Mouse (Mus musculus): Measurements from ENCODE around the gene Tmem233. TPM values are rescaled to one million over a fixed set of nuclear protein-coding genes. Genes with fewer than 3 reads are reported as not detected.

Gene Tmem233
- polyA plus RNA-seq (2012; rRNA removed), result not detected in 2 replicates

- no peak for DNase-seq (ENCODE audit: low read depth)
These were observed at the start of gene Tmem233 for GRCm38 (mm10) chr5:116083081-116083480. Gene Tmem233, minus strand, starts transcription at chr5:116083244.

DNA sequence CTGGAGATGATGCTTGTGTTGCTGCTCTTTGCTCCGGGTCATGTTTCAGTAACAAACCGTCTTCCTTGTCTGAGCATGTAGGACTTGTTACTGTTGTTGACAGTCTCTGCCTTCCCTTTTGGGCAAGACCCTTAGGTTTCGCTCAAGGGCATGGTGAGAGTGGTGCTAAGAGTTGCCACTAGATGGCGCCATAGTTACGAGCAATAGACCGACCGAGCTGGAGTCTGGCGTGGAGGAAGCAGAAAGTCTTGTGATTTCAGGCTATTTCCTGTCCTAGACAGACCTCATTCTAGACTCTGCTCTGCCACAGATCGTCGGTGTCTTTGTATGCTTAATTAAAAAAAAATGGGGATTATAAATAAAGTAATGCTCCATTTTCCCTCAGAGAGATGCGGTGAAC lies 40.3 kb upstream of the Tmem233 start:
- no peak for DNase-seq (ENCODE audit: low read depth)

- DNase-seq (ENCODE audit: low read depth), result no peak
These were observed 33.5 kb upstream of the Tmem233 start for GRCm38 (mm10) chr5:116116567-116116966.

DNA sequence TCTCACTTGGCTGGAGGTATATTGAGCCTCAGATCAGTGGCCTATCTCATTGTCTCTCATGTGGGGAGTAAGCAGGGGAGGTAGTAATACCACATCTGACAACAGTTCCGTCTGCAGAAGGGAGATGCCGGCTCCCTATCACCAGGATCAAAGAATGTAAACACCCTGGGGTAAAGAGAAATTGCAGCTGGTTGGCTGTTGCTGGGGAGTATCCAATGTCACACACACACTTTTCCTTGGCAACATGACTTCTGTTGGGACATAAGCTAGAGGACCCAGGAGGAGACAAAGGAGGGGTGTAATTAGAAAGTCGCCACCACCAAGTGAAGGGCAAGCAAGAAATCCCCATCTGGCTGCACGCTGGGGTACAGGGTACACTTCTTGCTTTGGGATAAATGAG lies 33.1 kb upstream of the Tmem233 start:
- DNase-seq (ENCODE audit: low read depth), result no peak

DNA sequence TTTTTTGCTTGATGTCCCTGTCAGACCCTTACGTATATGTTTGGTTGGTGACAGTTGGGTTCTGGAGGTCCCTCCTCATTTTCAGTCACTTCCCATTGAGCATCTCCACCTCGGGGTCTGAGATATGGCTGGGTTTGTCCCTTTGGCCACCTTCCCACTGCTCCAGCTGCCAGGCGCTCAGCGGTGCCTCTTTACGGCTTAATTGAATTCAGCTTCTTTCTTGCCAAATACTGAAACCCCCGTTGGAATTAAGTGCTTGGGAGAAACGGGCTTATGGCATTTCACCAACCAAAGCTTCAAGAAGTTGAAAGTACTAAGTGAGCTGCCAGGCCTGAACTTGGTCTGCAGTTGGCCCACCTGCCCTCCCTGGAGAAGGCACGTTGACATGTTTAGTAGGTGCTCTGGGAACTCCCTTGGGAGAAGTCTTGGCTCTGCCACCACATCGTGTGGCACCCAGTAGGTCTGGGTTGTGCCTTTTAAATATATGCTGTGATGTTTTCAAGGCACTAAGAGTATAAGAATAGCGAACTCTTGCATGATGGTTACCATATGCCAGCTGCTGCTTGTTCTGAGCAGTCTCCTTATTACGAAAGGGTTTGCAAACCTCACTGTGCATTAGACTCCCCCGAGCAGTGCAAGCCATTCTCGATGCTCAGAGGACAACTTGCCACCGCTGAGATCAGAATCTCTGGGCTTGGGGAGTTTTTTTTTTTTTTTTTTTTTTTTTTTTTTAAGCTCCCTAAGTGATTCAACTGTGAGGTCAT lies 32.2 kb upstream of the Tmem233 start:
- DNase-seq (ENCODE audit: low read depth), result no peak

DNA sequence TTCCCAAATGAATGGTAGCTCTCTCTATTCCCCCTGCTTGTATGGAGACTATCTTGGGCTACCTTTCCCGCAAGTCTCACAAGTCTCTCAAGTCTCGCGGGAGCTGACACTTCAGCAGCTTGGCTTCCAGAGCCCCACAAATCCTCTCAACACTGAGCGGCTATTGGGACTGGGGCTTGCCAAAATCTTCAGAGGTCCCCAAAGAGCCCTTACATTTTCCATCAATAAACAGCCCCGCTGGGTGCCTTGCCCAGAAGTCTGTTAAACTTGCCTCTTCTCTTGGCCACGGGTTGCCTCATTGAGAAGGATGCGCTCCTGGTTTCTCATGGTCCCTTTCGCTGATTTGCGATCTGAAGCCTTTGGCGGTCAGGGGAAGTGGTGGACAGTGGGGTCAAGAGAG lies 25.6 kb upstream of the Tmem233 start:
- no peak for DNase-seq (ENCODE audit: low read depth)

GRCm38 (mm10) chr5:116084231-116084630 lies 1.2 kb upstream of the Tmem233 start:
- no peak for DNase-seq (ENCODE audit: low read depth)

DNA sequence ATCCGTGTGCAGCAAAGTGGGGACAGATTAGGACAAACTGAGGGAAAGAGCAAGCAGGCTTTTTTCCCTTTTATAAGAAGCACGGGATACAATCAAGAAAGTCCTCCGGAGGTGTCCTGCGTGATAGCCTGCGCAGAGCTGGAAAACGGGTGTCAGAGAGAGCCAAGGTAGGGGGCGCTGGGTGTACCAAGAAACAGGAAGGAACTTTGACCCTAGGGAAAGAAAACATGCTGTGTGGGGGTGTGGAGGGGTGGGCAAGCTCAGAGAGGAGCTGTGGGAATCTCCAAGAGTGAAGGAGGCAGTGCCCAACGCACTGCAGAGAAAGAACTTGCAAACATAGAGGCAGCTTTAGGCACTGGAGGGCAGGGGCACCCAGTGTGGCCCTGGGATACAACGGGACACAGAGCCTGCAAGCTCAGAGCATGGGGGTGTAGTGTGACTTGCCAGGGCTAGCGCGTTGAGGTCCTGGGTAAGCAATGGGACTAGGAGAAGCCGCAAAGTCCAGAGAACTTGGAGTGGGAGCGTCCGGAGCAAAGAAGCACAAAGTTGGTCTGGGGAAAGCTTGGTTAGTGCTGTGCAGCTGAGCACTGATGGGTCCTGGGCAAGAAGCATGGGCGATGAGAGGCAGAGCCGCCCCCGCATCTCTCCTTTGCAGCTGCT lies 673 bp downstream of the Tmem233 start:
- DNase-seq (ENCODE audit: low read depth), result no peak

DNA sequence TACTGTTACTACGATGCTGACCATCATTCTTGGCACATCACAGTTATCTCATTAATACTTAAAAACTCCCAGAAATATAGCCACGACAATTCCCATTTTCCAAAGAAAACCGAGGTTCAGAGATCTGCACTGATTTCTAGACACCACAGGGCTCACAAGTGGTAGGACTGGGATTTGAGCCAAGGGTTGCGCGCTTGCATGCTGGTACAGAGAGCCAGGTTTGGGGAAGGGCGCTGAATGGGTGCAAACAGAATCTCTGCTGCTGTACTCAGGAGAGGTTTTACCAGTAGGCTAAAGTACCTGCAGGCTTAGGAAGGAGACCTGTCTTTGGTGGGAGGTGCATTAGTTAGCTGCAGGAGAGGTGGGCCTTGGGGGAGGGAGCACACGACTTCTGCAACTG lies 1.4 kb downstream of the Tmem233 start:
- no peak for DNase-seq (ENCODE audit: low read depth)

DNA sequence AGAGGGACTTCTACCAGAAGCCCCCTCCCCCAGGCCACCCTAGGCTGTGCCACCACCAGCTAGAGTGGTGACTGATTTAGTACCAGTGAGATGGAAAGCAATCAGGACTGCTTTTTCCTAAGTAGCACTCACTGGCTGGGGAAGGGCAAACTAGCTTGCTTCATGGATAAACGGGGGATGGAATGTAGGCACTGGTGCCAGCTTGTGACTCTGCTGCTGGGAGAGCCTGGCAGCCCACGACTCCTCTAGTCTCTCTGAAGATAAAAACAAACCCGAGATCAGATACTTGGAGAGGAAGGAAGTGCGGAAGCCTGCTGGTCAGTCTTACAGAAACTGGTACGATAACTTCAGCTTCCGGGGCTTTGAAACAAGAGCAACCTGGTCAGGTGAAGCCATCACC lies 2.3 kb downstream of the Tmem233 start:
- no peak for DNase-seq (ENCODE audit: low read depth)

DNA sequence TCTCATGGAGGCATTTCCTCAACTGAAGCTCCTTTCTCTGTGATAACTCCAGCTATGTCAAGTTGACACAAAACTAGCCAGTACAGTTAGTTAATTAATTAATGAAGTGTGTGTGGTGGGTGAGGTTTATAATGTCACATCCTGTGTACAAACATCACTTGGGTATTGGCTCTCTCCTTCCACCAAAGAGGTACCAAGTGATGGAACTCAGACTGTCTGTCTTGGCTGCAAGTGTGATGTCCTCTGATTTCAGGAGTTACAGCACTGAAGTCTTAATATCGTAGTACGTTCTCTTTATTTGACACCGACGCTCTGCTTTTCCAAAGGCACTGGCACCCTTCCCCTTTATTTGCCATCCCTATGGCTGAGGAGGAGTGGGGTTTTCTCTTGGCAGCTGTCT lies 13.4 kb downstream of the Tmem233 start:
- no peak for DNase-seq (ENCODE audit: low read depth)

- no peak for DNase-seq (ENCODE audit: low read depth)
These were observed 30.2 kb downstream of the Tmem233 start for GRCm38 (mm10) chr5:116052826-116053225.

GRCm38 (mm10) chr5:116052171-116052570 lies 30.9 kb downstream of the Tmem233 start:
- no peak for DNase-seq (ENCODE audit: low read depth)

DNA sequence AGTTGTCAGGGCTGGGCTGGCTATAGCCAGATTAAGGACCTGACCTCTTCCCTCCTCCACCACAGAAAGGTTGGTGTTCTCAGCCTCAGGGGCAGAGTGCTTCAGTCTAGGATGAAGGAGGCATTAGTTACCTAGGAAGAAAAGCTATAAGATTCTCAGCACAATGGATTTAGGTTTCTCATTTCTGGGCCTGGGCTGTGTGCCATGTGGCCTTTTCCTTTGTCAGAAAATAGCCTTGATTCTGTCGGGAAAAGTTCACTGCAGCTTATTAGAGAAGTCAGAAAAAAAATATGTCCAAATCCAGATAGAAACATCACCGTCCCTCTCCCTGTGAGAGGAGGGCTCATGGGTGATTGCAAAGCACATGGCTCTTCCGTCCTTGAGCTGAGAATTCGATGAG lies 33.2 kb downstream of the Tmem233 start:
- no peak for DNase-seq (ENCODE audit: low read depth)

DNA sequence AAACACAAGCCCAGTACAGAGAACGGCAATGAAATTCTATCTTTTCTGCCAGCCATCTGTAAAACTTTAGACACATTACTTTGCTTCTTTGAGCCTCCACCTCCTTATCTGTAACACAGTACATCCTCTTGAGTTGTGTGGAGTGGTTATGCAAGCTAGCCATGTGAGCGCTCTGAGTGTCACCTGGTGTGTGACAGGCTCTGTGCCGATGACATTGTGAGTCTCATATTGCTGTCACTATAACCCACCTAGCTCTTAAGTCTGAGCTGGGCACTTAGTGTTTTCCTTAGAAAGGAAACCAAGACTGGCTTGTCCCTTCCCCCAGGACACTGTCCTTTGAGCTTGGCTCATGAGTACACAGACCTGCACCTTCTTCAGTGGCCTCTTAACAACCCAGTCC lies 34.7 kb downstream of the Tmem233 start:
- DNase-seq (ENCODE audit: low read depth), result no peak

- DNase-seq (ENCODE audit: low read depth), result no peak
These were observed 36.8 kb downstream of the Tmem233 start for GRCm38 (mm10) chr5:116046246-116046645.

- no peak for DNase-seq (ENCODE audit: low read depth)
These were observed 37.5 kb downstream of the Tmem233 start for GRCm38 (mm10) chr5:116045581-116045980.

GRCm38 (mm10) chr5:116042241-116042640 lies 40.8 kb downstream of the Tmem233 start:
- no peak for DNase-seq (ENCODE audit: low read depth)

DNA sequence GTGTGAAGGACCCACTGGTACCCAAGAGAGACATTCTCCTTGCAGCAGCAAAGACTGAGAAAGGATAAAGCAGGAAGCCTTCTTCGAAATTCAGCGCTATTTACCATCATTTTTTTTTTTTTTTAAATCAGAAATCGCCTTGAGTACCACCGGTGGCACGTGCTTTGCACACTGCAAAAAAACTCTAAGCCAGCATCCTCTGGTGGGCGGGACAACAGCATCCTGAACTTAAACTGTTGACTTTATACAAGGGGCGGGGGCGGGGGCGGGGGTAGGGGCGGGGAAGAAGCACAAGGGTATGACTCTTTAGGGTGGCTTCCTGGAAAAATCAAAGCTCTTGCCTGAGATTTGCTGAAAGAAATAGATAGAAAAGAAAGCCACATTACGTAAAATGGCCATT lies 43.3 kb downstream of the Tmem233 start:
- DNase-seq (ENCODE audit: low read depth), result no peak

DNA sequence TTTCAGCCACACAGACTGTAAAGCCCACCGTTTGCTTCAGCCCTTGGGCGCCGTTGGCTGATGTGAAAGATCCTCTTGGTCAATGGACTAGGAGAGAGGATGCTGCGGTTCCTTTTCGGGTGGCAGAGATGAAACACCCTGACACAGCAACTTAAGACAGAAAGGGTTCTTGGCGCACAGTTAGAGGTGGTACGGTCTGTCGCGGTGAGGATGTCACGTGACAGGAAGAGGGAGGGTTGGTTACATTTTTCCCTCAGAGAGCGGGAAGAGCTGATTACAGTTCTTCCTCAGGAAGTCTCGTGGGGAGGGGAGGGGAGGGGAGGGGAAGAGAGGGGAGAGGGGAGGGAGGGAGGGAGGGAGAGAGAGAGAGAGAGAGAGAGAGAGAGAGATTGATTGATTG lies 45.3 kb downstream of the Tmem233 start:
- DNase-seq (ENCODE audit: low read depth), result no peak

GRCm38 (mm10) chr5:116036465-116036864 lies 46.6 kb downstream of the Tmem233 start:
- DNase-seq (ENCODE audit: low read depth), result no peak

DNA sequence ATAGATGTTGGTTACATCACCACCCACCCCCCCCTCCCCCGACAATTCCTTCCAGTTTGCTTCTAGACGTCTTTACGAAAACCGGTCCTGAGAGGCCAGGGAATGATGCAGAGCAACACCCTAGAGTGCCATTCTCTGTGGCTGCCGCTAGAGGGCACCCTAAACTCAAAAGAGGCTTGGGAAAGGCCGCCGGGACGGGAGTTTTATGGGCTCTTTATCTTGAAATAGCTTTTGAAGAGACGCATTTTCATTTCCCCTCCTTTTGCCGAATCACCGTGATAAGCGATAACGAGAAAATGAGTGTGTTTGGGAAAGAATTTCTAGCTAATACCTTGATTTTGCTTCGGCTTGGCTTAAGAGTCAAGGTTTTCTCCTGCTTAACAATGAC lies 51.9 kb downstream of the Tmem233 start:
- DNase-seq (ENCODE audit: low read depth), result no peak

- no peak for DNase-seq (ENCODE audit: low read depth)
These were observed 52.4 kb downstream of the Tmem233 start for GRCm38 (mm10) chr5:116030566-116031189.

All from gonadal fat pad, adult 2 months (tissue).